Mouse (Mus musculus) bone marrow, adult 2 months (tissue): ENCODE measurements around the gene Tgfbi.

Experiments used
- CTCF ChIP-seq: fragments of 200-500 bp; IDR thresholded peaks from 2 replicates; pipeline ENCODE4 v1.5.1; 2011; ENCODE audit warnings: low read length, control low read depth; ENCODE audit not compliant: control insufficient read depth, insufficient read depth
- POLR2A ChIP-seq: fragments of 200-500 bp; IDR thresholded peaks from 2 replicates; pipeline ENCODE4 v1.6.1; 2011; ENCODE audit warnings: low read depth, mild to moderate bottlenecking, control low read depth, low read length, borderline replicate concordance; ENCODE audit not compliant: control insufficient read depth

GRCm38 (mm10) chr13:56599511-56599910, 9.8 kb upstream of the Tgfbi start:
- TF ChIP-seq CTCF (no peak), POLR2A (no peak)
